Mouse (Mus musculus) c-Kit-positive CD71-positive TER-119-negative erythroid progenitor cells, embryonic 14.5 days (primary cell): ENCODE measurements around the gene Ntf5.
"Not testable (repeated sequence)": the region's sequence is repeated elsewhere in the genome, so short reads cannot be mapped to it uniquely, and the experiment has no call there.

Experiments used
- DNase-seq: peaks from one replicate; pipeline ENCODE4 v3.0.0-alpha.2; 2013; ENCODE audit warnings: low read depth

Gene Ntf5

DNA sequence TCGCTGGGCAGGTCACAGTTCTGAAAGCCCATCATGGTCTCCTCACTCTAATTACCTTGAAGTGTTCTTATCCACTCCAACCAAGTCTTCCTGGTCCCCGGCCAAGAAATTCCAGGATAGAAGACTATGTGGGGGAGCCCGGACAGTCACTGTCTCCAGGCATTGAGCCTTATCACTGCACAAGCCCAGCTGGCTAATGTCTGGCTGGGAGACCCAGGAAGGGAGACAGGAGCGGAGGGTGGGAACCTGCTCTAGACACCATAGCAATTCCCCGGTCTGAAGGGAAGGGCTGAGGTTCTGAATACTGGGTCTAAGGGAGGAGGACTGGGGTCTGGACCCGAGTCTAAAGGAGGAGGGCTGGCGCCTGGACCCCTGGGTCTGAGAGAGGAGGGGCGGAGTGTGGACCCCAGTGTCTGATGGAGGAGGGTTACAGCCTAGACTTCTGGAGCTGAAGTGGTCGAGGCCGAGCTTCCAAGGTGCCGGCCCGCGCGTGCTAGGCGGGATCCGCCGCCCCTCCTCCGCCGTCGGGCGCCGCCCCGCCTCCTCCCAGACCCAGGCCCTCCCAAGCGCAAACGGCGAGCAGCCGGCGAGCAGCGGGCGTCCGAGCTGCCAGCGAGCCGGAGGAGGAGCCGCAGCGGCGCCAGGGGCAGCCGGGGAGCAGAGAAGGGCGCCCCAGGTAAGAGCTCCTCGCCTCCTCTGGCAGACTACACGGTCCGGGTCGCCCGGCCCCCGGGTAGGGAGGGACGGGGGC, at the start of gene Ntf5:
TSS of gene Ntf5 (plus strand) at position 583 of the 751 bp plus-strand sequence.
- no peak for DNase-seq

DNA sequence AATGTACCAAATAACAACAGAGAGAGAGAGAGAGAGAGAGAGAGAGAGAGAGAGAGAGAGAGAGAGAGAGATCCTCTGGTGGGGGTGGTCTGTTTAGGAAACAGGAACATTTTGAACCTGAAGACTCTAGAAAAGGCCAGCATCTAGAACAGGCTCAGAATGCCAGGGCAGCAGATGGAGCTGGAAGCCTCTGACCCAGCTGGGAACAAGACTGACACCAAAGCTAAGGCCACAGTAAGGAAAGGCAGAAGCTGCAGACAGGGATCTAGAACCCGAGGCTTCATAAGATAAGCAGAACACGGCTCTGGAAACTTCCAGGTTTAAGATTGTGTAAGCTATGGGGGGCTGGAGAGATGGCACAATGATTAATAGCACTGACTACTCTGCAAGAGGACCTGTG, 49.5 kb upstream of the Ntf5 start:
- no peak for DNase-seq

DNA sequence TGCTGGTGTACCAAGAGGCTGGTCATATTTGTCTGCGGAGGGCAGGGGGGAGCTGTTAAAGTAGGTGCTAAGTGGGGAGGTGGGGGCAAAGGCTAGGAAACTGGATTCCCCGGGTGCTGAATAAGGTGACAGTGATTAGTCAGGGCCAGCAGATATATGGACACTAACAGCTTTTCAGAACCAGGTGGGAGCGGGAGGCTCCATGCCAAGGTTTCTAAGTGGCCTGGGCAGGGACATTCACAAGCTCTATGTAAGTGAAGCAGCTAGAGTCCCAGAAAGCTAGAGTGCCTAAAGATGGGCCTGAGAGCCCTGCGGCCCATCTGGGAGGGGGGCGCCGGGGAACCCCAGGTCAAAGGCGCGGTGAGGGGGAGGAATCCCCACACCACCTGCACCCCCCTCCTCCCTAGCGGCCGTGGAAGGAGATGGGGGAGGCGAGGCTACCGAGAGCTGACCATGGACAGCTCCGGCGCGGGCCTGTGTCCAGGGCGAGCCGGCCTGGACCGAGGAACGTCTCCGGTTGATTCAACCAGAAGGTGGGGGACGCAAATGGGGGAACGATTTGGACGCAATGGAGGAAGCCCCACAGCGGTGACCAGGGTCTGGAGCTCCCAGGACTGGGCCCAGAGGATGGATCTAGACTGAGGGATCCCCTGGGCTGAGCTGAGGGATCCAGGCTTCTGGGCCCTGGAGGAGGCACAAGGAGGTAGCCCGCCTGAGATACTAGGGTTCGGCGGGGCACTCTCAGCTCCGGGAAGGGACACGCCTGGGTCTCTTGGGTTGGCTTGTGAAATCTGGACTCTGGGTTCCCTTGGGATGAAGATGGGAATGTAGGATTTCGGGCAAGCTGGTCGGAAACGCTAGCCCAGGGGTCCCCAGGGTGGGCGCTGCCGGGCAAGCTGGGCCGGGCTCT, 47.5 kb upstream of the Ntf5 start:
- no peak for DNase-seq

DNA sequence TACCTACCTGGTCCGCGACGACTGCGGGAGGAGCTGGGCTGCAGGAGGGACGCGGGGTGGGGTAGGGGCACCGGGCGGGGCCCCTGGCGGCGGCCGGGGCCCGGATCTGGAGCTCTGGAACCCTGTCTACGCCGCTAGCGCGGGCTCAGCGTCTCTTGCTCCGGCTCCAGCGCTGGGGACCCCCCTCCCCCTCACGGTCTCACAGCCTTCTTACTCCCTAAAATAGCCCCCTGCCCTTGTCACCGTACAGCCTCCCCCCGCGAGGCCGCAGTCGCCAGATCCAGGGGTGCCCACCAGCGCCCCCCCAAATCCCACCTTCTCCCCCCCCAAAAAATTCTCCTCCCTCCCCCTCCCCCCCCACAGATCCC, 46.9 kb upstream of the Ntf5 start, which contains the start of gene Ppfia3:
TSS of gene Ppfia3 (minus strand) at position 368 of the 368 bp plus-strand sequence.
- no peak for DNase-seq

DNA sequence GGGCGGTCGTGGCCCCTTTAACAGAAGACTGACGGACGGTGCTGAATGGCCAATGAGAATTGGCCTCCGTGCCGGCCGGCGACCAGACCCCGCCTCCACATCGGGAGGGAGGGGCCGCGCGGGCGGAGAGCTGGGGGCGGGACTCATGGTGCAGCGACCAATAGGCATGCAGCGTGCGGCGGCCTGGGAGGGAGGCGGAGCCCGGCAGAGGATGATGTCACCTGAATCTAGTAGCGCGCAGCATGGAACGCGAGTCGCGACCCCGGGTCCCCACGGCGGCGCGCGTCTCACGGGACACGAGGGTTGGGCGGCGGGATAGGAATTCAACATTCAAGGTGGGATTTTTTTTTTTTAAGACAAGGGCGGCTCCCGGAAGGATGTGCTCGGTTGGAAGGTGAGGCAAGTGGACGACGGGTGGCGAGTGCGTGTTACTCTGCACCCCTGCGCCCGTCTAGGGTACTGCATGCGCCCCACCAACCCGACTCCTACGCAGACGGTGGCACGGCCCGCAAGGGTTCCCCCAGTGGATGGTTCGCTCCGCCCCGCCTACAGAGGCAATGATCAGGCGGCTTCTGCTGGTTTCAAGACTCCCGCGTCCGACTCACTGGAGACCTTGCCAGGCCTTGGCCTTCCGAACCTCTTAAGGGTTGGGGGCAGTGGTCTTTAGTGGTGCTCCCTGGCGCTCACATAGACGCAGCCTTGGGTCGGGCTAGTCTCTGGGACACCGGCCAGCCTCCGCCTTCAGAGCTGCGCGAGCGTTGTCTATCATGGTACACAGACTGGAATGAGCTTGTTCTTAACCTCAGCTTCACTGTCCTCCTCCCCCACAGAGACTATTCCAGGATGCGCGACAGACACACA, 46.2 kb upstream of the Ntf5 start:
- peak; percentile 91 for DNase-seq

DNA sequence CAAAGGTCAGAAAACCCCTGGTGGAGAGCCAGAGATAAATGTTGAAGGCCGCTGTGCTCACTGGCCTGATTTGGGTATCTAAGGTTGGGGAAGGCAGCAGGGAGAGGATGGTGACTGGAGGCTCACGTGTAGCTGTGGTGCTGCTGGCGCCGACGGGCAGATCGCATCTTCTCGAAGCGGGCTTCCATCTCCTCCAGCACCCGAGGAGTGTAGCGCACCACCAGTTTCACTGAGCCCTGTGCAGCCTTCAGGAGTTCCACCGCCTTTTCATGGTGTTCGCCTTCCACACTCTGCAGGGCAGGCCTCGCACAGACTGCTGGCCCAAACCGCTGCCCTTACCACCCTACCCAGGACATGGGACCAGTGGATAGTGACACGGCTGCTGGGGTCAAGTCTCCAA, 45.3 kb upstream of the Ntf5 start:
- no peak for DNase-seq

DNA sequence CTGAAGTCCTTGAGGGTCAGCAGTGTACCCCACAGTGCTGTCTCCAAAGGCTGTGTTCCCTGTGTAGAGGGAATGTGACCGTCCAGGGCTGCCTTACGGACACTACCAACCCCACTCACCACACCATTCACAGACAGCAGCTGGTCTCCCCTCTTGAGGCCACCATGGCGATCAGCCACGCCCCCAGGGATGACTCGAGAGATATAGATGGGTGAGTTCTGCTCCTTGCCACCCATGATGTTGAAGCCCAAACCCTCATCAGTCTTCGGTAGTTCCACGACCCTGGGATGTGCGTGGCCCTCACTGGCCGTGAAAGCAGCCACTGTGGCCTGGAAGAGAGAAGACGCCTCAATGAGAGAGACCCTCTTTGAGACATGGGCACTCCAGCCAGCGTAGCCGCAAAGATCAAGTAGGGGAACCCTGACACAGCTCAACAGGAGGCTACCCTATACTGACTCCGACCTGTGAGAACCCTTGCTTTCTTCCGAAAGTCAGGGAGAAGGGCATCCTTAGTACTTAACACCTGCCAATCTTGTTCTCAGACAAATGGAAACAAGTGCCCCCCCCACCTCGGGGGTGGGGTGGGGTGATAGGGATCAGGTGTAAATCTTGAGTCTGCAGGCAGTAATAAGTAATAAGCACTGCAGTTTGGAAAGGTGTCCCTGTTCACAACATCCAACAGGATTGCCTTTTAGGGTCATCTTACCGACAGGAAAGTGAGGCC, 44.3 kb upstream of the Ntf5 start:
- DNase-seq = no peak

DNA sequence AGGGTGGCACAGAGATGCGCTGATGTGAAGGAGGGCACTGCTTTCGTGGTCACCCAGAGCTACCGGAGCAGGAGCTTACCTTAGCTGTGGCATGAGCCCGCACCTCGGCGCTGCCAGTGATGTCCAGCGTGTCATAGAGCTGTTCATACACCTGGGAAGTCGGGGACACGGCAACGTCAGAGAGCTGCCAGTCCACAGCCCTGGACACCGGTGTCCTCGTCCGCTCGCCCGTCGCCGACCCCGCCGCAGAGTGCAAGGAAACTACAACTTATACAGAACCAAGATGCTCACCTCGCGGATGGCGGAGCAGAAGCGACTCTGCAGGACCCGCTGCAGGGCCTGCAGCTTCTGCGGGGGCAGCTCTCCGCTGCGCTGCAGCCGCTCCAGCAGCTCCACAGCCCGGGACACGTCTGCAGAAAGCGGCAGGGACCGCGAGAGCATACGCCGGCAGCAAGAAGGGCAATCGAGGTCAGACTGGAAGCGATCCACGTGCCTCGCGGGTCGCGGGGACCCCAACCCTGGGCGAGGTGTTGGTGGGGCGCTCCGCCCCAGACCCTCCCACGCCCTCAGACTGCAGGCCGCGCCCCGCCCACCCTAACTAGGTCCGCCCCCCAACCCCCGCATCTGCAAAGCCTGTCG, 43.5 kb upstream of the Ntf5 start:
- DNase-seq = no peak

DNA sequence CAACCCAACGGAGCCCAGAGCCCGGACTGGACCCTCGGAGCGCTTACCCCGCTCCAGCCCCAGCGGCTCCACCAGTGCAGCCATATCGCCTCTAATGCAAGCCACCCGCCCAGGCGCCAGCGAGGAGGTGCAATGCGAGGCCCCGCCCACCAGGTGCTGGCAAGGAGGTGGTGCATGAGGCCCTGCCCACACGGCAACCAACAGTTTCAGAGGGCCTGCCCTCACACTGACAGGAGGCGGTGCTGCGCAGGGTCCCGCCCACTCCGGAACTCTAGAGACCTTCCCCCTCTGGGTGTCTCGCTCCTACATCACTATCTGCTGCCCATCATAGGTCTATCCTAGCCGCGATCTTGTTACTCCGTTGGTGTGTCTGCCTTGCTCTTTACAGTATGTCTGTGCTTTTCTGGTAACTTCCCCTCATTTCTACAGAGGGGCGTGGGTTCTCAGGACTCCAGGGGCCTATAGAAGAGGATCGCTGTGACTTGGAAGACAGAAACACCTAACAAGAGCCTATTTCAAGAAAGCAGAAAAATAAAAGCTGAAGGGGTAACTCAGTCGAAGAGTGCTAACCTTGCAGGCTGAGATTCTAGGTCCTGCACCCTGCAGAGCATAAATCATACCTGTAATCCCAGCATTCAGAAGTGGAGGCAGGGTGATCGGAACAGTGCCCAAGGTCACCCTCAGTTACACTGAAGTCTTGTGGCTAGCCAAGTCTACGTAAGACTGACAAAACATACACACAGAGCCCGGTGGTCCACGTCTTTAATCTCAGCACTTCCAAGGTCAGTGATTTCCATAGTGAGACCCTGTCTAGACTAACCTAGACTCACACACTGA, 42.8 kb upstream of the Ntf5 start, which contains the start of gene Lin7b:
TSS of gene Lin7b (minus strand) at position 109 of the 837 bp plus-strand sequence.
- DNase-seq = peak; percentile 90

DNA sequence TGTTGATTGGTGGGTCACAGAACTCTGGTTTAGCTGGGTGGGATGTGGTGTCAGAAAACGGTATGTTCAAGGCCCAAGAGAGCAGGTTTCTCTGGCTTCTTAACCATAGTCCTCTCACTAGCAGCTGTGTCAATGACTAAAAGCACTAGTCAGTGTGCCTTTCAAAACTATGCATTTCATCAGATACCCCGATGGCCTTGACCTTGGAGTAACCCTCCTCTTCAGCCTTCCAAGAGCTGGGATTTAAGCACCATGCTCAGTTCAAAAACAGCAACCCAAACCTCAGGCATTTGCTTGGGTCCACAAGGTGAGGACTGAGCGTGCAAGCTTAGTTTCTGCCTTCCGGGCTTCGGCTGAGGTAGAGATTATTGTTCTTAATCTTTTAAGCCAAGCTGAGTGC, 41.1 kb upstream of the Ntf5 start:
- no peak for DNase-seq

DNA sequence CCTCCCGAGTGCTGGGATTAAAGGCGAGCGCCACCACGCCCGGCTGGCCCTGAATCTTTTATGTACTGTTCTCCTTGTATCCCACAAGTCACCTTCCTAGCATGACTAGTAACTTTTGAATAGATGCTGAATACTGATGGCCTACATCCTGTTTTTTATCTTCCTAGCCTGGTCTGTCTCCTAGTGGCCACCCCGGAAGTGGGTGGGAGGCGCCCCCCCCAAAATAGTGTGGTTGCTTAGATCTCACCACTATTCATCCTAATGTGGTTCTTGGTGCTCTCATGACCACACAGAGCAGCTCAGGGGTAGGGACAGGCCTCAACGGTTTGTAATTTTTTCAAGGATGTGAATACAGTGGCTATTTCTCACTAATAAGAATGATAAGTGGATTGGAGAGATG, 38.9 kb upstream of the Ntf5 start:
- no peak for DNase-seq

DNA sequence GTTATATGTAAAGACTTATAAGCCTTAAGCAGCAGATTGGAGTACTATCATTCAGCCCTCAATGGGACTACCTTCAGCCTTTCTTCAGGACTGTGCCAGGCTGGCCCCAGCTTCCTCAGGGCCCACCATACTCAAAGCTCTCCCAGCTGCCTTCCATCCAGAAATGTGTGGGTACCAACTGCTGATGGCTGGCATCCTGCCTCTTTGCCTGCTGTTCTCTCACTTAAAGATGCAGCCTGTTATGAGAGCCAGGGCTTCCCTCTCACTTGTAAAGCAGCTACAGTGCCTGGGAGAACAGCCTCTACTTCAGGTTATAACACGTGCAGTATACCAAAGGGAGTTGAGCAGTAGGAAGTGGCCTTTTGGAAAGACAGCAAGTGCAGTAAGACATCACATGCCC, 37.4 kb upstream of the Ntf5 start:
- no peak for DNase-seq

DNA sequence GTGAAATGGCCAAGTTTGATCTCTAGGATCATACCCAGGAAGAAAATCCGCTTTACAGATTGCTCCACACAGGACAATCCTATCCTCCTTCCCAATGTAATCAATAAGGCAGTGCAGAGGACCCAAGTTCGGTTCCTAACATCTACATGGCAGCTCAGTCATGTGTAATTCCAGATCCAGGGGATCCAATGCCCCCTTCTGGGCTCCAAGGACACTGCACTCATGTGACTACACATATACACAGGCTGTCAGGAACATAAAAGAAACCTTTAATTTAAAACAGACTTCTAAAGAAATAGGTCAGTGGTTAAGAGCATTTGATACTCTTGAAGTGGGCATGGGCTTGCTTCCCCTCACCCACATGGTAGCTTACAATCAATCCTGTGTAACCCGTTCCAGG, 27.4 kb upstream of the Ntf5 start:
- no peak for DNase-seq

DNA sequence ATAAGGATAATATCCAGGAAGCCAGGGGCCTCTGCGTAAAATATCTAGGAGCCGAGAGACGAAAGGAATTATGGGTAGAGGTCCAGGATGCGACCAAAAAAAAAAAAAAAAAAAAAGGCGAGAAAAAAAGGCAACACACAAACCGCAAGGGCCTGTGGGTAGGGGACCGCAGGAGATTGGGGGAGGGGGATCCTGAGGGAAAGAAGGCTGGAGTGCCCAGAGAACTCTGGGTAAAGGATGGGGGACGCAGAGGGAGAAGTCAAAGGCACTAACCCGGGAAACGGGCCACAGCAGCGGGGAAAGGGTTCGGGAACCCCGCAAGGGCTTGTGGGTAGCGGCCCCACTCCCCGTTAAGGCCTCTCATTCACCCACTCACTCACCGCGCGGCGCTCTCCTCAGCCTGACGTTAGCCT, 18.4 kb upstream of the Ntf5 start:
- DNase-seq = peak; percentile 44

DNA sequence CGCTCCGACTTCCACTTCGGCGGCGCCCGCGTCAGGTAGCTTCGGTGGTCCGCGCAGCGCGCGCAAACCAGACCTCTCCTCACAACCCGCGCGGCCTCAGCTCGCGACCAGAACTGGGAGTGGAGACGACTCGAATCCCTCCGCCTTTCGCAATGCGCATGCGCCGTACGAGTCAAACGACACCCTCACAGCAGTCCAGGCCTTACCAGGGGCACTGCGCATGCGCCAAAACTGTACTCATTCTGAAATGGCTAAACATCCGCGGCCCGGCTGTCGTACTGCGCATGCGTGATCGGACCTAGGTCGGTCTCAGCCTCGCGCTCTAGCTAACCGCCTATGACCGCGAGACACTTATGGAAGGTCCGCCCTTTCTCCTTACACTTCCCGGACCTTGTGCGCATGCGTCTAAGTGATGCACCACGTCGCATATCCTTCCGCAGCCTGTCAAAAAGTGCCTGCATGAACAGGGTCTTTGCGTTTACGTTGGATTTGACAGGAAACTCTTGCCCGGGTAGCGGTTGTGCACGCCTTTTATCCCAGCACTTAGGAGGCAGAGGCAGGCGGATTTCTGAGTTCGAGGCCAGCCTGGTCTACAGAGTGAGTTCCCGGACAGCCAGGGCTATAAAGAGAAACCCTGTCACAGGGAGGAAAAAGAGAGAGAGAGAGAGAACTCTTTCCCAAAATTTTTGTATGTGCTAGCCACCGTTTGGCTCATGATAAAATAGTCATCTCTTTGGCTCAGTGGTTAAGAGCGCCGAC, 17.7 kb upstream of the Ntf5 start, which contains the start of gene Snrnp70:
TSS of gene Snrnp70 (minus strand) at position 165 of the 759 bp plus-strand sequence.
- DNase-seq = peak; percentile 100

DNA sequence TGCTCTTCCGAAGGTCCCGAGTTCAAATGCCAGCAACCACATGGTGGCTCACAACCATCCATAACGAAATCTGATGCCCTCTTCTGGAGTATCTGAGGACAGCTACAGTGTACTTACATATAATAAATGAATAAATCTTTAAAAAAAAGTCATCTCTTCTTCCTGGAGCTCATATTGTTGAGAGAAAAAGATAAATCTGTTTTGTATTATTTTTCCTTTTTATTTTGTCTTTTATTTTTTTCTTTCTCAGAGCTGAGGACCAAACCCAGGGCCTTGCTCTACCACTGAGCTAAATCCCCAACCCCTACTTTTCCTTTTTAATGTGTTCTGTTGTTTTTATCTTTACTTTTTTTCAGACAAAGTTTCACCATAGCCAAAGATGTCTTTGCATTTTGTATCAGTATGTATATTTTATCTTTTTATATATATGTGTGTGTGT, 17.1 kb upstream of the Ntf5 start:
- DNase-seq = not testable (repeated sequence)

DNA sequence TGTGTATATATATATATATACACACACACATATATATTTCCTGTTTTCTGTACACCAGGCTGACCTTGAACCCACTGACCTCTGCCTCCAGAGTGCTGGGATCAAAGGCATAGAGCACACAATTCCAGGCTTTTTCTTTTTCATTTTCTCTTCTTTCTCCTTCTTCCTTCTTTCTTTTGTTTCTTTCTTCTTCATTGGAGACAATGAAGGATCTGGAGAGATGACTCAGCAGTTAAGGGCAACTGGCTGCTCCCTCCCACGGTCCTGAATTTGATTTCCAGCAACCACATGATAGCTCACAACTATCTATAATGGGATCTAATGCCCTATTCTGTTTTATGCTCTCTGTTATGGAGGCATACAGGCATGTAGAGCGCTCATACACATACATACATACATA, 16.7 kb upstream of the Ntf5 start:
- DNase-seq = no peak

DNA sequence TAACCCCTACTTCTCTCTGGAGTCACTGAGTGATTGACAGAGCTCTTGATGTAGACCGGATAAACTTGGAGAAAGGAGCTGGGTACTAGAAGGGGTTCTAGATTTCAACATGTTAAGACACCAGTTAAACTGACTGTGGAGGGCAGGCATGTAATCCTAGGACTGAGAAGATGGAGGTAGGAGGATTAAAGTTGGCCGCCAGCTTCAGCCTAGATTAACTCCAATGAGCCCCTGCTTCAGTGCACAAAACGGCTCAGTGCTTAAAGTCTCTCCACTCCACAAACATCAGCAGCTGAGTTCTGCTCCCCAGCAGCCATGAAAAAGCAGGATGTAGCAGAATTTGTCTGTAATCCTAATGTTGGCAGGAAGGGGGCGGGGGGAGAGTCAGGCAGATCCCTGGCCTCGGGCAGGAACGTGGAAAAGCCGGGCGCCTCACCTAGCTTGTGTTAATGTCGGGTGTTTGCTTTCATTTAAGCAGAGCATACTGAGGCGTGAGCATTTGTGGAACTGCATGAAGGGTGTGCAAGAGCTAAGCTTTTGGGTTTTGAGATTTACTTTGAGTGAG, 11.9 kb upstream of the Ntf5 start:
- no peak for DNase-seq
